Mouse (Mus musculus): Measurements from ENCODE around the gene Slc25a44. TPM values are rescaled to one million over a fixed set of nuclear protein-coding genes. Genes with fewer than 3 reads are reported as not detected.

Gene Slc25a44
- 10.4 and 13.2 TPM in 2 replicates for polyA plus RNA-seq (2015; fragmentation: Nextera tagmentation; extraction: Ambion mirVana)

DNA sequence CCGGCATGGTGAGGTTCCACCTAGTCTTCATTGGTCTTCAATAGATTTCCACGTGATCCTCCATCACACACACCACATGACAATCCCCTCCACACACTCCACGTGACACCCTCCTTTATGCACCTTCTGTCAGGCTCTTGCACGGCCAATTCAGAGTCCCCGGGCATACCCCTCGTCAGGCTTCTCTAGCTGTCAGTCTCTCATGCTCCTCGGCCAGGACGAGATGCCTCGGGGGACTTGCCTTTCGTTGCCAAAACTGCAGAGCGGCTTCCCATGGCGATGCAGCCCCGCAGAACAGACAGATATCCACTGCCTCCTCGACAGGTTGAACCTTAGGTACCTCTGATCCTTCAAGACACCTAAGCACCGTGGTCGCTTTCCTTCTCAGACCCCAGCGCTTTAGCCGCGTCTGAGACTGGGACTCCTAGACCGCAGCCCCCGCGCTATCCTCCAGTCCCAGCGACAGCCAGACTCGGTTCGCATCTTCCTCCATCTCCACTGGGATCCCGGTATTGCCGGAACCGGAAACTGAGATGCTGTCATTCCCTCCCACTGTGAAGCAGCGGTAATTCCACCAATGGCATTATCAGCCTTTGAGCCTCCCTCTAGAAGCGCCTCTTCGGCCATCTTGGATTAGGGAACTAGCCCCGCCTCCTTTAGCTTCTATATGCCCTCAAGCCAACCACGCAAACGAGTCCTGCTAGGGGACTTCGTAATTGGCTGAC lies at the start of gene Slc25a44:
Slc25a44 (minus strand) TSS at position 535 of the 725 bp plus-strand sequence.
- WGBS (ENCODE audit: insufficient replicate concordance): under 1% methylated on average over 35 of the region's 35 CpGs
- H3K4me2 ChIP-seq: peak within 1 kb of the TSS; percentile 88
- ATAC-seq (ENCODE audit: low read depth): peak; percentile 96
- H3K9ac ChIP-seq: peak within 1 kb of the TSS; percentile 79
- DNase-seq: peak; percentile 96
- peaks cover 18% of the 10 kb centered on the region for H3K36me3 ChIP-seq
- H3K9me3 ChIP-seq (replicated peaks): no peaks in the 10 kb centered on the region
- peak within 1 kb of the TSS; percentile 77 for H3K27ac ChIP-seq
- peak within 1 kb of the TSS; percentile 81 for H3K4me3 ChIP-seq (replicated peaks)
- H3K27me3 ChIP-seq: no peaks in the 10 kb centered on the region
- peaks cover 55% of the 10 kb centered on the region for H3K4me1 ChIP-seq (replicated peaks)

DNA sequence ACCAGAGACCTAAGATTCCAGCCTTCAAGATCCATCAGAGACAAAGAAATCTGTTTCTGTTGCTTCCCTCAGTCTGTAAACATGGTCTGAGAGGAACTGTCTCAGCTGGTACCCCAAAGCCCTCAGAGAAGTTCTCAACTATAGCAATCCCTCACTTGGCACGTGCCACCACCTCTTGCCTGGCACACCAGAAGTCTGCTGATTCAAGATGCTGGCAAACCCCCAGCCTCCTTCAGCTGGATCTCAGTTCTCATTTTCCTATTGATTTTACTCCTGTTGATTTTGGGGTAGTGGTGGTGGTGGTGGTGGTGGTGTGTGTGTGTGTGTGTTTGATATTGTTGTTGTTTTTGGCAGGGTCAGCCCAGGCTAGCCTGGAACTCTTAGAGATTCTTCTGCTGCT lies 48.6 kb upstream of the Slc25a44 start:
- Histone ChIP-seq H3K4me2 (no peak overlapping the region), H3K36me3 (no peaks in the 10 kb centered on the region), H3K4me1 (replicated peaks) (peaks cover 2% of the 10 kb centered on the region; the same call in 1 of the 2 replicates), H3K27ac (no peak overlapping the region), H3K27me3 (peaks cover 8% of the 10 kb centered on the region), H3K4me3 (replicated peaks) (no peak overlapping the region), H3K9me3 (replicated peaks) (no peaks in the 10 kb centered on the region), H3K9ac (no peak overlapping the region)
- no peak for DNase-seq
- 68% methylated on average over 1 of the region's 1 CpGs for WGBS (ENCODE audit: insufficient replicate concordance)
- no peak for ATAC-seq (ENCODE audit: low read depth)

DNA sequence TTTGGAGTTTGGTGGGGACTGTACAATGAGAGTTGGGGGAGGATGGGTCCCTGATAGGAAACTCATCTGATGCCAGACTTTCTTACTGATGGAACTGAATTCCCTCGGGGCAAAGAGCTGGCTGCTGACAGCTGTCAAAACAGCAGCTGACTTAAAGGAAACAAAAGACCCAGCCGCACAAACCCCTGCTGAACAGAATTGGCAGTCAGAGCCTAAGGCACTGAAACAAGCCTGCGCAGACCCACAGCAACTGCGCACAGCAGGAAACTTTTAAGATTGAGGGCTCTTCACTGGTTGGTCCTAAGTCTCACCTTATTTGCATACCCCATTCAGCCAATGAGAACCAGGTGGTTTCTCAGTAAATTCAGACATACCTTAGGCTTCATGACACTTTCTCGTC lies 48.1 kb upstream of the Slc25a44 start:
- DNase-seq (no peak), ATAC-seq (ENCODE audit: low read depth) (no peak)
- peaks cover 11% of the 10 kb centered on the region for H3K27me3 ChIP-seq
- H3K9me3 ChIP-seq (replicated peaks): no peaks in the 10 kb centered on the region
- H3K36me3 ChIP-seq: no peaks in the 10 kb centered on the region
- no peak overlapping the region for H3K9ac ChIP-seq
- H3K4me1 ChIP-seq (replicated peaks): peaks cover 2% of the 10 kb centered on the region; the same call in 1 of the 2 replicates
- 41% methylated on average over 5 of the region's 5 CpGs for WGBS (ENCODE audit: insufficient replicate concordance)
- no peak overlapping the region for H3K4me3 ChIP-seq (replicated peaks)
- no peak overlapping the region for H3K4me2 ChIP-seq
- no peak overlapping the region for H3K27ac ChIP-seq

DNA sequence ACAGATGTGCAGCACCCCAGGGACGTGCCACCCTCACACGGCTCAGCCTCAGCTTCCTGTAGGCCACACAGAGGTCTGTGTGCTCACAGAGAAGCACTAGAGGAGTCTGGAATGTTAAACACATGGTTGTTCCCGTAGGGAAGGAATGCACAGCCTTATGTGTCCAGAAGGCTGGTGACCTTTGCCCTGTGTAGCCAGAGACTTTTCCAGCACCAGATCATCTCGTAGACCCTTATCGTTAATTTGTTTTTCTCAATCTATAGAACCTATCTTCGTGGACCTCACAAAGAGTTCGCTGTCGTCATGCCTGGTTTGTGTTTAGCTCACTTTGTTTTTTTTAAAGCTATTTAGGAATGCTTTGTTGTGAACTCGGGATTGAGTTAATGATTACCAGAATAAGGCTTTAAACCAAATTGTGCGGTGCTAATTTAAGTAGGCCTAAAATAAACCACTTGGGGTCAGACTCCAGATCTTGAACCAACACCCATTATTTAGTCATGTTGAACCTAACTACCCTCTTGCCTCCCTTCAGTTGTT lies 46.1 kb upstream of the Slc25a44 start:
- Histone ChIP-seq H3K4me2 (no peak overlapping the region), H3K4me3 (replicated peaks) (no peak overlapping the region), H3K9ac (no peak overlapping the region), H3K27me3 (peaks cover 11% of the 10 kb centered on the region), H3K4me1 (replicated peaks) (peaks cover 4% of the 10 kb centered on the region), H3K27ac (0 out of 2 replicates have a peak overlapping the region, but pooled peaks have one; percentile 25), H3K36me3 (no peaks in the 10 kb centered on the region), H3K9me3 (replicated peaks) (no peaks in the 10 kb centered on the region)
- DNase-seq (no peak), ATAC-seq (ENCODE audit: low read depth) (peak; percentile 41; the same call in 1 of the 2 replicates)
- WGBS (ENCODE audit: insufficient replicate concordance): 65% methylated on average over 10 of the region's 10 CpGs

DNA sequence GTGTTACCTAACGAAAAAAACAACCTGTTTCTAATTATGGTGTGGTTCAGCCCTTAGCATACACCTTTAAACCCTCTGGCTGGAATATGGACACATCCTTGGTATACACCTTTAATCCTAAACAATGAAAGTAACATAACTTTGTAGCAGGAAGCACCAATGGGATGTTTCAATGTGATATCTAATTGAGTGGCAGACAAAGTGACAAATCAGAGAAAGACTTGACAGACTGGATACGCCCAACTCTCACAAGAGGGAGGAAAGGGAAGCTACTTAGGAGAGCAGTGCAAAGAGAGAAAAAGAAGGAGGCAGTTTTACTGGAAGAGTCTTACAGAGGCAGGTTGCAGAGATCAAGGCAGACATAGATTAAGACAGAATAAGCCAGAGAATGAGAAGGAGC lies 44.5 kb upstream of the Slc25a44 start:
- no peak overlapping the region for H3K27ac ChIP-seq
- H3K4me2 ChIP-seq: no peak overlapping the region
- no peak overlapping the region for H3K4me3 ChIP-seq (replicated peaks)
- DNase-seq (no peak), ATAC-seq (ENCODE audit: low read depth) (no peak)
- peaks cover 14% of the 10 kb centered on the region for H3K27me3 ChIP-seq
- no peaks in the 10 kb centered on the region for H3K36me3 ChIP-seq
- H3K9ac ChIP-seq: no peak overlapping the region
- peaks cover 9% of the 10 kb centered on the region for H3K4me1 ChIP-seq (replicated peaks)
- WGBS (ENCODE audit: insufficient replicate concordance): 68% methylated on average over 2 of the region's 2 CpGs
- H3K9me3 ChIP-seq (replicated peaks): no peaks in the 10 kb centered on the region

DNA sequence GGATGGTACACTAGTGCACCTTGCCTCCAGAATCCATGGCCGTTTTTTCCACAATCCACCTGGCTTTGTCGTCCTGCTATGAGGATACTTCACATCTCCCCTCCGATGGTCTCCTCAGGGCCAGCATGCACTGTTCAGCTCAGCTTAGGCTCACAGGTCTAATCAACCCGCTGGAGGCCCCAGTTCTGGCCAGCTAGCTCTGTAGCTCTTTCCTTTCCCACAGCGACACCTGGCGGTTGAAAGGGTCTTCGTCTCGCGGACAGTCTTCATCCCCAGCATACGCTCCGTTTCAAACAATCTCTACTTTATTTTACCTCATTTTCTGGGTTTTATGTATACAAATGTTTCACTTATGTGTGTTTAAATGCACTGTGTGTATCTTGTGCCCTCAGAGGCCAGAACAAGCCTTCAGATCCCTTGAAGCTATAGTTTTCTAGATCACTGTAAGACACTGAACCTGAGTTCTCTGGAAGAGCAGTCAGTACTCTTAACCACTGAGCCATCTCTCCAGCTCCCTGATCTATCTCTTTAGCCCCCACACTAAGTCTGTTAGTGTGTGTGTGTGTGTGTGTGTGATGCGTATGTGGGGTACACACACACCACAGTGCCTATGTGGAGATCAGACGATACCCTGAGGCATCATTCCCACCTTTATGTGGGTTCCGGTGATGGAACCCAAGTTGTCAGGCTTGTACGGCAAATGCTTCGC lies 42.3 kb upstream of the Slc25a44 start:
- H3K4me2 ChIP-seq: no peak overlapping the region
- H3K4me3 ChIP-seq (replicated peaks): no peak overlapping the region
- ATAC-seq (ENCODE audit: low read depth): peak; percentile 73
- H3K27me3 ChIP-seq: peaks cover 14% of the 10 kb centered on the region
- H3K36me3 ChIP-seq: no peaks in the 10 kb centered on the region
- H3K4me1 ChIP-seq (replicated peaks): peaks cover 12% of the 10 kb centered on the region
- DNase-seq: peak; percentile 69
- no peaks in the 10 kb centered on the region for H3K9me3 ChIP-seq (replicated peaks)
- no peak overlapping the region for H3K9ac ChIP-seq
- 25% methylated on average over 16 of the region's 16 CpGs for WGBS (ENCODE audit: insufficient replicate concordance)
- no peak overlapping the region for H3K27ac ChIP-seq

DNA sequence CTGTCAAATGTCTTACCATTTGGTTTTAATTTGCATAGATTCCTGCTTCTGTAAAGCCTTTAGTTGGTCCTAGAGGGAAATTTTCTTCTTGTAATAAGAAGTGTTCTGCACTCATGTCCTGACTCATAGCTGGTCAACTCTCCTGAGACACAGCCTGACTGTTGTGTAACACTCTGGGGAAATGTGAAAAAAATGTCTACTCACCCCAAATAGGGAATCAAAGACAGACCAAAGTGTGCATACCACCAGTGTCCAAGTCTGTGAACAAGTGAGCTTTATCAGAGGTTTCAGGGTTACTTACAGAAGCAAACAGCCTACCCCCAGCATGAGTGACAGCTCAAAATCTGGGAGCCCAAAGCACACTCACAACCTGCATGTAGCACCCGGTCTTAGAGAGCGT lies 40.2 kb upstream of the Slc25a44 start:
- Histone ChIP-seq H3K27me3 (peaks cover 33% of the 10 kb centered on the region), H3K36me3 (no peaks in the 10 kb centered on the region), H3K4me3 (replicated peaks) (no peak overlapping the region), H3K9ac (no peak overlapping the region), H3K27ac (no peak overlapping the region), H3K4me1 (replicated peaks) (peaks cover 12% of the 10 kb centered on the region), H3K9me3 (replicated peaks) (no peaks in the 10 kb centered on the region), H3K4me2 (no peak overlapping the region)
- 50% methylated on average over 2 of the region's 2 CpGs for WGBS (ENCODE audit: insufficient replicate concordance)
- no peak for DNase-seq
- ATAC-seq (ENCODE audit: low read depth): no peak

DNA sequence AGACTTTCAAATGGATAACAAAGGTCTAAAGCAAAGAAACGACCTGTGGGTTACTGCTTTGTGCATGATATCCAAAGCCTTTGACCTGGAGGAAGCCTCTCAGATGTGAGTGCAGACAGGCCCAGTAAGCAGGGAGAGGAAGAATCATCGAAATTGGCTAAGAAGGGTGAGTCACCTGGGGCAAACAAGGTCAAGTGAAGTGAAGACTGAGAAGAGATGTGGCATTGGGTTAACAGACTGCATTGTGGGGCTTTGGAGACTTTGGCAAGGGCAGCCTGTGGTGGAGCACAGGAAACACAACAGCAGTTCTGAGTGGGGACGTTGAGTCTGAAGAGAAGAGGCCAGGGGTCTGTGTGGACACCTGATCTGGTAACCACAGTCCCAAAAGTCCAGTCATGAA lies 39.5 kb upstream of the Slc25a44 start:
- H3K27ac ChIP-seq: no peak overlapping the region

DNA sequence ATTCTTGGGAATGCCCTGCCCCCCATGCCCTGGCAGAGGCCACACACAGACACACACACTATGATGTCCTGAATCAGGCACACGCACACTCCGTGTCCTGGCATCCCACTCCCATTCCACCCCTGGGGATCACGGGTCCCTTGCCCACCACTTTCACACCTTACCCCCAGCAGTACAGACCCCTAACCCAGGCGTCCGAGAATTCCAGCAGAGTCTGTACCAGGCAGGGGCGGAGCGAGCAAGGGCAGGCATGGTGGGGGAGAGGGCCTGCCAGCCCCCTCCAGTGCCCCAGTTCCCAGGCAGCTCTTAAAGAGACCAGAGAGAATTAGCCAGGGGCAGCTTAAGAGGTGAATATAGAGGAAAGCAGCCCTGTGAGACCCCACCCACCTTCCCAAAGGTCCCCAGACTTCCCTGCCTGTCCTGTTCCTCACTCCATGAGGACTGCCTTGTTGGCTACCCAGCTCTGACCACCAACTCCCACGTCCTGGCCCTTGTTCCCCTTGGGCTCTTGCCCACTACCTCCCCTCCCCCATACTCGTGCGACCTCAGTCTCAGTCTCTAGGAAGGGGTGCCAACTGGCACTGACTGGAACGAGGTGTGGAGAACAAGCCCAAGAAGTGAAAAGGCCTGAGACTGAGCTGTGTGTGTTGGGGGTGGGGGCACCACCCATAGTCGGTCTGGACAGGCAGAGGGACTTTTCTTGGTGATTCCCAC lies 36.2 kb upstream of the Slc25a44 start, which contains the start of gene Sema4a:
Sema4a (minus strand) TSS at position 200 of the 714 bp plus-strand sequence.
- Histone ChIP-seq H3K4me2 (no peak within 1 kb of the TSS), H3K36me3 (no peaks in the 10 kb centered on the region), H3K4me3 (replicated peaks) (no peak within 1 kb of the TSS), H3K27me3 (peaks cover 66% of the 10 kb centered on the region), H3K4me1 (replicated peaks) (peaks cover 18% of the 10 kb centered on the region), H3K27ac (no peak within 1 kb of the TSS), H3K9ac (no peak within 1 kb of the TSS), H3K9me3 (replicated peaks) (no peaks in the 10 kb centered on the region)
- DNase-seq: no peak
- 45% methylated on average over 12 of the region's 12 CpGs for WGBS (ENCODE audit: insufficient replicate concordance)
- no peak for ATAC-seq (ENCODE audit: low read depth)

More for the DNA sequence above, 39.5 kb upstream of the Slc25a44 start:
- Histone ChIP-seq H3K4me1 (replicated peaks) (peaks cover 12% of the 10 kb centered on the region), H3K4me3 (replicated peaks) (no peak overlapping the region), H3K9ac (no peak overlapping the region), H3K36me3 (no peaks in the 10 kb centered on the region), H3K9me3 (replicated peaks) (no peaks in the 10 kb centered on the region), H3K27me3 (peaks cover 40% of the 10 kb centered on the region), H3K4me2 (no peak overlapping the region)
- WGBS (ENCODE audit: insufficient replicate concordance): 29% methylated on average over 3 of the region's 3 CpGs
- DNase-seq (no peak), ATAC-seq (ENCODE audit: low read depth) (no peak)

DNA sequence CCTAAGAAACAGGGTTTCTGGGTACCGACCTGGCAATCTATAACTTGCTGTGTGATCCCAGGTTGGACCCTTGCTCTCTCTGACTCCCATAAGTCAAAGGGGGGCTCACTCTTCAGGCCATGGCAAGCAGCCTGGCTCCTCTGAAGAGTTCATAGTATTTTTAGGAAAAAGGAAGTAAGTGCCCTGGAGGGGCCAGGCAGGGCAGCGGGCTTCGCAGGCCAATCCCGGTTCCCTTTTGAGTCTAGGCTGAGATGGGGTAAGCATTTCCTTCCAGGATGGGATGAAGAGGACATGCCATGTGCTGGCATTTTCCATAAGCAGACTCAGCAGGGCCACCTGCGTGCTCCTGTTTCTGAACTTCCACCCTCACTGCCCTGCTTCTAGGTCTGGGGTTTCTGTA lies 35.1 kb upstream of the Slc25a44 start:
- Histone ChIP-seq H3K4me3 (replicated peaks) (no peak overlapping the region), H3K4me1 (replicated peaks) (peaks cover 24% of the 10 kb centered on the region), H3K9ac (no peak overlapping the region), H3K4me2 (no peak overlapping the region), H3K27me3 (peaks cover 66% of the 10 kb centered on the region), H3K36me3 (no peaks in the 10 kb centered on the region), H3K9me3 (replicated peaks) (no peaks in the 10 kb centered on the region), H3K27ac (no peak overlapping the region)
- 29% methylated on average over 5 of the region's 5 CpGs for WGBS (ENCODE audit: insufficient replicate concordance)
- no peak for ATAC-seq (ENCODE audit: low read depth)
- no peak for DNase-seq

DNA sequence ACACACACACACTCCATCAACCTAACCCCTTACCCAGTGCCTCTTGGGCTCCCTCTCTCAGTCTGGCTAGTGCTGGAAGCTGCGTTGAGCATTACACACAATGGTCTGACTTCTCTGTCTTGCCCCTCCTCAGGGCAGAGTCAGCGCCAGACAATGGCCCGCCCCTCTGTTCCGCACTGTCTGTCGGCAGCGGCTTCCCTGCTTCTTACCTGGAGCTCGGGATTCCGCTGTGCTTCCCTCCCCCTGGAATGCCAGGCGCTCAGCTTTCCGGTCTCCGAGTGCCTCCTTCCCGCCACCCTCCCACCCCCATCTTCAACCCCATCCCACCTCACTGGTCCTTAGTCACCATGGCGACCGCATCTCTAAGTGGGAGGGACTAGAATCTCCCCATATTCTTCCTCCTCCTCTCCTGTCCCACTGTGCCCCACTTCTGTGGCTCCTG lies 33.9 kb upstream of the Slc25a44 start:
- no peaks in the 10 kb centered on the region for H3K36me3 ChIP-seq
- no peak overlapping the region for H3K27ac ChIP-seq
- DNase-seq: no peak
- no peak overlapping the region for H3K9ac ChIP-seq
- peaks cover 28% of the 10 kb centered on the region for H3K4me1 ChIP-seq (replicated peaks)
- no peaks in the 10 kb centered on the region for H3K9me3 ChIP-seq (replicated peaks)
- H3K27me3 ChIP-seq: peaks cover 67% of the 10 kb centered on the region
- no peak overlapping the region for H3K4me2 ChIP-seq
- no peak overlapping the region for H3K4me3 ChIP-seq (replicated peaks)
- no peak for ATAC-seq (ENCODE audit: low read depth)
- 3% methylated on average over 14 of the region's 14 CpGs for WGBS (ENCODE audit: insufficient replicate concordance)
